Mouse (Mus musculus) CH12.LX (cell line): ENCODE data around the gene Apol9a. TPM values are rescaled to one million over a fixed set of nuclear protein-coding genes. Genes with fewer than 3 reads are reported as not detected.
A peak's percentile ranks its signal among the peaks of the same experiment; 100 is the strongest.

Experiments
- DNase-seq: peaks from one replicate; pipeline ENCODE4 v3.0.0-alpha.2; 2013; ENCODE audit errors: extremely low read depth
- H3K27ac ChIP-seq: 2 replicates; pipeline ENCODE4 v1.5.1; 2012; ENCODE audit warnings: low read depth, mild to moderate bottlenecking, control low read depth, moderate library complexity; ENCODE audit not compliant: insufficient read depth
- H3K27me3 ChIP-seq: replicated peaks from 2 replicates; pipeline ENCODE3; 2012; ENCODE audit warnings: inconsistent platforms
- H3K36me3 ChIP-seq, 2 experiments: replicated peaks in 1 of 2; 2 replicates each; pipeline versions ENCODE3 to v1.6.1; 2012; ENCODE audit warnings: inconsistent platforms in 1 of 2, low read length in 1 of 2, mild to moderate bottlenecking in 1 of 2, mixed read lengths in 1 of 2, moderate library complexity in 1 of 2; ENCODE audit not compliant: control insufficient read depth in 1 of 2, insufficient read depth in 1 of 2
- H3K4me1 ChIP-seq, 2 experiments: 2 replicates each; pipeline ENCODE4 v1.6.1; 2012; ENCODE audit warnings: inconsistent platforms in 1 of 2, moderate library complexity in 1 of 2; ENCODE audit not compliant: insufficient read depth in 2 of 2, control insufficient read depth in 1 of 2
- H3K4me2 ChIP-seq: 2 replicates; pipeline ENCODE4 v1.6.1; 2012; ENCODE audit warnings: low read depth, mild to moderate bottlenecking, control low read depth; ENCODE audit not compliant: poor library complexity, insufficient read depth, severe bottlenecking
- H3K4me3 ChIP-seq, 3 experiments: fragments of 150-350 bp in 1 of 3; sonication (generic) in 1 of 3; replicated peaks in 1 of 3; 2 replicates each; pipeline versions ENCODE3 to v1.5.1; 2011 to 2012; ENCODE audit warnings: low read depth in 2 of 3, low read length in 2 of 3, mild to moderate bottlenecking in 2 of 3, moderate library complexity in 2 of 3, control low read depth in 1 of 3, improper control_type of control experiment in 1 of 3, inconsistent platforms in 1 of 3, mixed read lengths in 1 of 3; ENCODE audit not compliant: poor library complexity in 1 of 3
- H3K79me2 ChIP-seq: replicated peaks from 2 replicates; pipeline ENCODE4 v1.6.1; 2012; ENCODE audit warnings: mild to moderate bottlenecking, moderate library complexity; ENCODE audit not compliant: control insufficient read depth, poor library complexity, insufficient read depth, severe bottlenecking; ENCODE audit errors: extremely low read depth
- H3K9ac ChIP-seq: 2 replicates; pipeline ENCODE4 v1.6.1; 2012; ENCODE audit warnings: low read depth, mild to moderate bottlenecking, control low read depth, moderate library complexity; ENCODE audit not compliant: insufficient read depth
- H3K9me3 ChIP-seq: replicated peaks from 2 replicates; pipeline ENCODE3; 2012; ENCODE audit warnings: low read length, inconsistent platforms, mixed read lengths
- CHD1 ChIP-seq: IDR thresholded peaks from 2 replicates; pipeline ENCODE4 v1.6.1; 2012; ENCODE audit warnings: low read depth, low read length, improper control_type of control experiment, inconsistent platforms
- CHD2 ChIP-seq: IDR thresholded peaks from 2 replicates; pipeline ENCODE4 v1.6.1; 2011; ENCODE audit warnings: low read length, improper control_type of control experiment
- CTCF ChIP-seq, 2 experiments: IDR thresholded peaks in 1 of 2; conservative IDR thresholded peaks in 1 of 2; 2 replicates each; pipeline ENCODE4 v1.5.1; 2011 to 2012; ENCODE audit warnings: low read depth in 2 of 2, low read length in 2 of 2, improper control_type of control experiment in 1 of 2, inconsistent platforms in 1 of 2, mild to moderate bottlenecking in 1 of 2, moderate library complexity in 1 of 2
- EP300 ChIP-seq: IDR thresholded peaks from 2 replicates; pipeline ENCODE4 v1.6.1; 2011; ENCODE audit warnings: low read length, improper control_type of control experiment
- ETS1 ChIP-seq: conservative IDR thresholded peaks from 2 replicates; pipeline ENCODE4 v1.6.1; 2012; ENCODE audit warnings: low read depth, mild to moderate bottlenecking, inconsistent platforms, low read length, improper control_type of control experiment, moderate library complexity
- GABPA ChIP-seq: IDR thresholded peaks from 2 replicates; pipeline ENCODE4 v1.6.1; 2012; ENCODE audit warnings: low read depth, low read length, improper control_type of control experiment, inconsistent platforms; ENCODE audit not compliant: insufficient replicate concordance
- JUN ChIP-seq: IDR thresholded peaks from 2 replicates; pipeline ENCODE4 v1.6.1; 2011; ENCODE audit warnings: low read depth, mild to moderate bottlenecking, low read length, improper control_type of control experiment, moderate library complexity; ENCODE audit not compliant: insufficient read depth
- JUND ChIP-seq: conservative IDR thresholded peaks from 2 replicates; pipeline ENCODE4 v1.6.1; 2011; ENCODE audit warnings: low read depth, low read length, improper control_type of control experiment
- KAT2A ChIP-seq: IDR thresholded peaks from 2 replicates; pipeline ENCODE4 v1.6.1; 2012; ENCODE audit warnings: low read length, improper control_type of control experiment, inconsistent platforms; ENCODE audit not compliant: insufficient replicate concordance
- MAZ ChIP-seq: IDR thresholded peaks from 2 replicates; pipeline ENCODE4 v1.6.1; 2012; ENCODE audit warnings: low read depth, mild to moderate bottlenecking, inconsistent platforms, low read length, improper control_type of control experiment, moderate library complexity
- MXI1 ChIP-seq: IDR thresholded peaks from 2 replicates; pipeline ENCODE4 v1.6.1; 2011; ENCODE audit warnings: mild to moderate bottlenecking, low read depth, low read length, improper control_type of control experiment
- MYC ChIP-seq: IDR thresholded peaks from 2 replicates; pipeline ENCODE4 v1.6.1; 2011; ENCODE audit warnings: low read depth, mild to moderate bottlenecking, improper control_type of control experiment, low read length
- NRF1 ChIP-seq: IDR thresholded peaks from 2 replicates; pipeline ENCODE4 v1.6.1; 2014; ENCODE audit warnings: low read depth, mild to moderate bottlenecking, inconsistent platforms, low read length, improper control_type of control experiment, moderate library complexity
- PAX5 ChIP-seq: IDR thresholded peaks from 2 replicates; pipeline ENCODE4 v1.6.1; 2012; ENCODE audit warnings: low read length, inconsistent platforms, mixed read lengths
- RAD21 ChIP-seq: IDR thresholded peaks from 2 replicates; pipeline ENCODE4 v1.6.1; 2011; ENCODE audit warnings: low read depth, mild to moderate bottlenecking, low read length, improper control_type of control experiment, moderate library complexity
- ZKSCAN1 ChIP-seq: IDR thresholded peaks from 2 replicates; pipeline ENCODE4 v1.6.1; 2012; ENCODE audit warnings: low read depth, inconsistent platforms, low read length, improper control_type of control experiment, borderline replicate concordance
- ZMIZ1 ChIP-seq: IDR thresholded peaks from 2 replicates; pipeline ENCODE4 v1.6.1; 2012; ENCODE audit warnings: low read depth, mild to moderate bottlenecking, inconsistent platforms, low read length, improper control_type of control experiment
- ZNF384 ChIP-seq: IDR thresholded peaks from 2 replicates; pipeline ENCODE4 v1.6.1; 2012; ENCODE audit warnings: low read depth, low read length, improper control_type of control experiment, inconsistent platforms
- dilution Hi-C: fragments of 300-500 bp; cut with MboI; formaldehyde crosslinking; loops from 2 replicates; pipeline ENCODE4 v1.14.3; 2020; ENCODE audit warnings: low sequenced_read_pairs; ENCODE audit not compliant: extremely low pct_unique_long_range_greater_than_20kb, extremely low pct_ligation_motif_present
- in situ Hi-C: fragments of 300-500 bp; cut with MboI; formaldehyde crosslinking; loops from 3 replicates; pipeline ENCODE4 v1.14.3; 2019; ENCODE audit warnings: low sequenced_read_pairs, low pct_ligation_motif_present, low pct_unique_long_range_greater_than_20kb, mixed read lengths
- polyA plus RNA-seq: library from polyadenylated mRNA; unstranded; fragments of >175 nt; gene quantifications from 2 replicates; pipeline ENCODE4 v1.2.1, GENCODE M21; 2012; ENCODE audit warnings: low read depth; ENCODE audit not compliant: insufficient read length
- total RNA-seq, 2 experiments: library from RNA; depleted of rRNA; stranded (reverse); fragments of 300-350 nt in 1 of 2; fragments of >200 nt in 1 of 2; gene quantifications; 2 replicates each; pipeline ENCODE4 v1.2.3; 2012 to 2014

Gene Apol9a
- total and polyA plus RNA-seq, 3 experiments = not detected

- dilution Hi-C loops (no loop called here), in situ Hi-C loops (loop anchor here (10.0 to 25.0 kb wide), 2 partner anchors 132 to 369 kb away; no protein-coding TSS in a partner anchor)
- Histone ChIP-seq H3K27me3 (peaks cover 67% of the 10 kb centered on the region), H3K4me3 (no peak overlapping the region), H3K27ac (no peak overlapping the region), H3K9me3 (no peaks in the 10 kb centered on the region), H3K36me3 (no peaks in the 10 kb centered on the region), H3K4me1 (peaks cover 0 to 3% of the 10 kb centered on the region in 2 experiments; a peak in 2 of 4 replicates), H3K9ac (no peak overlapping the region), H3K4me2 (peak overlapping the region; percentile 61; the same call in 1 of the 2 replicates), H3K79me2 (no peaks in the 10 kb centered on the region)
- DNase-seq = no peak
- no peak for TF ChIP-seq ZNF384
Observed at GRCm38 (mm10) chr15:77356248-77356810, 54.6 kb downstream of the Apol9a start.

- no peak overlapping the region for H3K27ac ChIP-seq
- DNase-seq = no peak
- dilution Hi-C loops = no loop called here
- no peak overlapping the region for H3K4me2 ChIP-seq
- H3K9ac ChIP-seq = no peak overlapping the region
- H3K27me3 ChIP-seq = peaks cover 67% of the 10 kb centered on the region
- H3K9me3 ChIP-seq = no peaks in the 10 kb centered on the region
- no peak overlapping the region for H3K4me3 ChIP-seq
- no peak for TF ChIP-seq PAX5
- TF ChIP-seq, all 38 proteins: peak for 0
- no peaks in the 10 kb centered on the region for H3K36me3 ChIP-seq
- in situ Hi-C loops = loop anchor here (10.0 to 25.0 kb wide), 2 partner anchors 130 to 368 kb away; no protein-coding TSS in a partner anchor
- H3K4me1 ChIP-seq = peaks cover 0 to 3% of the 10 kb centered on the region in 2 experiments; a peak in 2 of 4 replicates
- no peaks in the 10 kb centered on the region for H3K79me2 ChIP-seq
Observed at GRCm38 (mm10) chr15:77354848-77355551, 55.9 kb downstream of the Apol9a start.

GRCm38 (mm10) chr15:77354496-77354847 is 56.5 kb downstream of the Apol9a start:
- Histone ChIP-seq H3K27ac (no peak overlapping the region), H3K27me3 (peaks cover 67% of the 10 kb centered on the region), H3K9me3 (no peaks in the 10 kb centered on the region), H3K36me3 (no peaks in the 10 kb centered on the region), H3K4me3 (no peak overlapping the region), H3K4me1 (peaks cover 0 to 3% of the 10 kb centered on the region in 2 experiments; a peak in 2 of 4 replicates), H3K4me2 (no peak overlapping the region), H3K9ac (no peak overlapping the region), H3K79me2 (no peaks in the 10 kb centered on the region)
- DNase-seq = no peak
- dilution Hi-C loops = no loop called here
- TF ChIP-seq ETS1 = no peak
- TF ChIP-seq NRF1 = no peak
- TF ChIP-seq CHD2 = no peak
- TF ChIP-seq MXI1 = no peak
- no peak for TF ChIP-seq MAZ
- TF ChIP-seq JUN = no peak
- TF ChIP-seq ZKSCAN1 = no peak
- no peak for TF ChIP-seq EP300
- no peak for TF ChIP-seq JUND
- no peak for TF ChIP-seq KAT2A
- TF ChIP-seq ZMIZ1 = no peak
- TF ChIP-seq CTCF (conservative IDR thresholded peaks at IDR 0.05 in 1 of 2, IDR thresholded peaks at IDR 0.05 in 1 of 2; ENCODE audit: low read depth in 2 of 2, low read length in 2 of 2) = no peak
- TF ChIP-seq RAD21 = no peak
- no peak for TF ChIP-seq PAX5
- TF ChIP-seq MYC = no peak
- no peak for TF ChIP-seq GABPA
- TF ChIP-seq CHD1 = no peak
- in situ Hi-C loops = loop anchor here (10.0 to 25.0 kb wide), 2 partner anchors 130 to 367 kb away; no protein-coding TSS in a partner anchor
